Mouse (Mus musculus): ENCODE results near the gene Pafah1b2. TPM values are rescaled to one million over a fixed set of nuclear protein-coding genes. Genes with fewer than 3 reads are reported as not detected.

Pafah1b2 gene
- polyA plus RNA-seq, 1 experiment from 2014 or later = 314 TPM

GRCm38 (mm10) chr9:45943628-45944505, 68.6 kb downstream of the Pafah1b2 start:
- Histone ChIP-seq H3K27me3 (replicated peaks; ENCODE audit: control insufficient read depth, insufficient read depth, low read length) (no peaks in the 10 kb centered on the region), H3K4me1 (ENCODE audit: control insufficient read depth, insufficient read depth, low read length) (no peaks in the 10 kb centered on the region), H3K36me3 (ENCODE audit: control insufficient read depth, insufficient read depth, low read length) (peaks cover 78% of the 10 kb centered on the region), H3K9ac (ENCODE audit: low read length) (no peak overlapping the region), H3K4me3 (ENCODE audit: low read depth, low read length) (no peak overlapping the region), H3K27ac (ENCODE audit: low read depth, low read length) (no peak overlapping the region), H3K4me2 (ENCODE audit: low read length) (no peak overlapping the region), H3K9me3 (replicated peaks; ENCODE audit: control insufficient read depth, low read length) (no peaks in the 10 kb centered on the region)
- ATAC-seq (no peak), DNase-seq (ENCODE audit: low spot score) (no peak)
- WGBS = 92% methylated on average over 8 of the region's 8 CpGs

DNA sequence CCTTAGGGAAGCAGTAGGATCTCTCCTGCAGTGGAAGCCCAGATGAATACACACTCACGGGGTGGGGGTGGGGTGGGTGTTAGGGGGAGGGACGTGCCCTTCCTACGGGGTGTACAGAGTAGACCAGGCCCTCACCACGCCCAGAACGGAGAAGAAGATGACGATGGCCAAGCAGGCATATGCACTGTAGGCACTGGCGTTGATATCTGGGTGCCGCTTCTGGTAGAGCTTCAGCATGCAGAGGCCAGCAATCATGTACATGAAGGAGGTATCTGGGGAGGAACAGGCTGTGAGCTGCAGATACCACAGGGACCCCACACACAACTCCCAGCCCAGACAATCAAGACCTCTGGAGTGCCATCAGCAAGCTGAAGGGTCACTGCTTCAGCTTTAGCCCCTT, 69.6 kb downstream of the Pafah1b2 start:
- Histone ChIP-seq H3K4me2 (ENCODE audit: low read length) (no peak overlapping the region), H3K4me3 (ENCODE audit: low read depth, low read length) (no peak overlapping the region), H3K9me3 (replicated peaks; ENCODE audit: control insufficient read depth, low read length) (no peaks in the 10 kb centered on the region), H3K27ac (ENCODE audit: low read depth, low read length) (no peak overlapping the region), H3K4me1 (ENCODE audit: control insufficient read depth, insufficient read depth, low read length) (no peaks in the 10 kb centered on the region), H3K27me3 (replicated peaks; ENCODE audit: control insufficient read depth, insufficient read depth, low read length) (no peaks in the 10 kb centered on the region), H3K36me3 (ENCODE audit: control insufficient read depth, insufficient read depth, low read length) (peaks cover 81% of the 10 kb centered on the region), H3K9ac (ENCODE audit: low read length) (no peak overlapping the region)
- ATAC-seq (no peak), DNase-seq (ENCODE audit: low spot score) (no peak)
- 91% methylated on average over 8 of the region's 8 CpGs for WGBS

DNA sequence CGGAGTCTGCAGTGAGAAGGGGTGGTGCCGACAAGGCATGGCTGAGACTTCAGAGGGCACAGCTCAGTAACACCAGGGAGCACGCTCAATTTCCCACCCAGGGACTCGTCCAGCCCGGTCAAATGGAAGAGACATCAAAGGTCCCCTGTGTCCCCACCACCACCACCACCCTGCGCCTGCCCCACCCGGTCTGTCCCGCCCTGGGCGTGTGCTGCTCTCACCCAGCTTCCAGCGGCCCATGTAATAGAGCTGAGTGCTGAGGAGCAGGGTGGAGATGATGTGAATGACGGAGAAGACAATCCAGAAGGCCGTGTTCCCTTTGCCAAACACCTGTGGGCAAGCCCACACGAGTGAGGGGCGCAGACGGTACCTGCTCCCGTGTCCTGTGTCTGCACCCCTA, 70.0 kb downstream of the Pafah1b2 start:
- WGBS = 94% methylated on average over 16 of the region's 16 CpGs
- H3K27ac ChIP-seq (ENCODE audit: low read depth, low read length) = no peak overlapping the region
- H3K9ac ChIP-seq (ENCODE audit: low read length) = no peak overlapping the region
- H3K9me3 ChIP-seq (replicated peaks; ENCODE audit: control insufficient read depth, low read length) = no peaks in the 10 kb centered on the region
- H3K4me2 ChIP-seq (ENCODE audit: low read length) = no peak overlapping the region
- no peaks in the 10 kb centered on the region for H3K27me3 ChIP-seq (replicated peaks; ENCODE audit: control insufficient read depth, insufficient read depth, low read length)
- no peak overlapping the region for H3K4me3 ChIP-seq (ENCODE audit: low read depth, low read length)
- H3K4me1 ChIP-seq (ENCODE audit: control insufficient read depth, insufficient read depth, low read length) = no peaks in the 10 kb centered on the region
- ATAC-seq (no peak), DNase-seq (ENCODE audit: low spot score) (no peak)
- peaks cover 81% of the 10 kb centered on the region for H3K36me3 ChIP-seq (ENCODE audit: control insufficient read depth, insufficient read depth, low read length)

- Histone ChIP-seq H3K36me3 (ENCODE audit: control insufficient read depth, insufficient read depth, low read length) (peaks cover 73% of the 10 kb centered on the region), H3K4me1 (ENCODE audit: control insufficient read depth, insufficient read depth, low read length) (no peaks in the 10 kb centered on the region), H3K4me3 (ENCODE audit: low read depth, low read length) (no peak overlapping the region), H3K9me3 (replicated peaks; ENCODE audit: control insufficient read depth, low read length) (no peaks in the 10 kb centered on the region), H3K27me3 (replicated peaks; ENCODE audit: control insufficient read depth, insufficient read depth, low read length) (no peaks in the 10 kb centered on the region), H3K27ac (ENCODE audit: low read depth, low read length) (no peak overlapping the region), H3K4me2 (ENCODE audit: low read length) (no peak overlapping the region), H3K9ac (ENCODE audit: low read length) (no peak overlapping the region)
- 54% methylated on average over 18 of the region's 18 CpGs for WGBS
- ATAC-seq (no peak), DNase-seq (ENCODE audit: low spot score) (no peak)
Measured at GRCm38 (mm10) chr9:45941329-45941888, 71.1 kb downstream of the Pafah1b2 start.

- H3K36me3 ChIP-seq (ENCODE audit: control insufficient read depth, insufficient read depth, low read length) = peaks cover 56% of the 10 kb centered on the region
- no peak for DNase-seq (ENCODE audit: low spot score)
- H3K9me3 ChIP-seq (replicated peaks; ENCODE audit: control insufficient read depth, low read length) = no peaks in the 10 kb centered on the region
- H3K27ac ChIP-seq (ENCODE audit: low read depth, low read length) = no peak overlapping the region
- ATAC-seq = no peak
- H3K9ac ChIP-seq (ENCODE audit: low read length) = no peak overlapping the region
- no peak overlapping the region for H3K4me3 ChIP-seq (ENCODE audit: low read depth, low read length)
- H3K4me2 ChIP-seq (ENCODE audit: low read length) = no peak overlapping the region
- 93% methylated on average over 6 of the region's 6 CpGs for WGBS
- H3K27me3 ChIP-seq (replicated peaks; ENCODE audit: control insufficient read depth, insufficient read depth, low read length) = no peaks in the 10 kb centered on the region
- H3K4me1 ChIP-seq (ENCODE audit: control insufficient read depth, insufficient read depth, low read length) = no peaks in the 10 kb centered on the region; the same call in 1 of the 2 replicates
Measured at GRCm38 (mm10) chr9:45939794-45940193, 72.7 kb downstream of the Pafah1b2 start.

DNA sequence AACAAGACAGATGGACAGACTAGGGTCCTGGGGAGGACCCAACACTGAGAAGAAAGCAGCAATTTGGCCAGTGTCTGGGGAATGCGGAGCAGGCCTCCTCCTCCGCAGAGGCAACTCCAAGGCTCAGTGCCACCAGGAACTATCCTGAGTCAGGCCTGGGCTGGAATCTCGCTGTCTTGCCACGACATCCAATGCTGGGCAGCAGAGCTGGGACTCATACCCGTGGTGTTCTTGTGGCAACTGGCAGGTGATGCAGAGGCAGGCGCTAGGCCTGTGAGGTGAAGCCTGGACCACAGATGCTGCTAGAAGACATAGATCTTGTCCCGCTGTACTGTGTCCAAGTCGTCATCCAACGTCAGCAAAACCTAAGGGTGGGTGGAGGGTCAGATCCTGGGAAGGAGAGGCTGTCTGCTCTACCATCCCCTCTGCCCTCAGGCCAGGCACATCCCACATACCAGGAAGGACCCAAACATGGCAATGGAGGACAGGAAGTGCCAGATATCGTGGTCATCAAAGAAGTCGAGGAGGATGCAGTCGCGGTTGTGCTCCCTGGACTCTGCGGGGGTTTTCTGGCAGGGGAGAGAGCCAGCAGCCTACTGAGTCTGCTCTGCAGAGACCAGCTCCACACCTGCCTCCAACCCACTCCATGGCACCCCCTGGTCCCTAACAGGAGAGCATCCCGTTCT, 73.4 kb downstream of the Pafah1b2 start:
- H3K4me2 ChIP-seq (ENCODE audit: low read length) = no peak overlapping the region
- H3K27ac ChIP-seq (ENCODE audit: low read depth, low read length) = no peak overlapping the region
- no peak overlapping the region for H3K9ac ChIP-seq (ENCODE audit: low read length)
- no peaks in the 10 kb centered on the region; the same call in 1 of the 2 replicates for H3K4me1 ChIP-seq (ENCODE audit: control insufficient read depth, insufficient read depth, low read length)
- no peaks in the 10 kb centered on the region for H3K9me3 ChIP-seq (replicated peaks; ENCODE audit: control insufficient read depth, low read length)
- H3K27me3 ChIP-seq (replicated peaks; ENCODE audit: control insufficient read depth, insufficient read depth, low read length) = no peaks in the 10 kb centered on the region
- no peak overlapping the region for H3K4me3 ChIP-seq (ENCODE audit: low read depth, low read length)
- 91% methylated on average over 15 of the region's 15 CpGs for WGBS
- DNase-seq (ENCODE audit: low spot score) (no peak), ATAC-seq (no peak)
- H3K36me3 ChIP-seq (ENCODE audit: control insufficient read depth, insufficient read depth, low read length) = peaks cover 49% of the 10 kb centered on the region

GRCm38 (mm10) chr9:45938088-45938487, 74.4 kb downstream of the Pafah1b2 start:
- no peak overlapping the region for H3K4me2 ChIP-seq (ENCODE audit: low read length)
- DNase-seq (ENCODE audit: low spot score) (no peak), ATAC-seq (no peak)
- H3K4me1 ChIP-seq (ENCODE audit: control insufficient read depth, insufficient read depth, low read length) = no peaks in the 10 kb centered on the region; the same call in 1 of the 2 replicates
- no peaks in the 10 kb centered on the region for H3K9me3 ChIP-seq (replicated peaks; ENCODE audit: control insufficient read depth, low read length)
- H3K27me3 ChIP-seq (replicated peaks; ENCODE audit: control insufficient read depth, insufficient read depth, low read length) = no peaks in the 10 kb centered on the region
- H3K36me3 ChIP-seq (ENCODE audit: control insufficient read depth, insufficient read depth, low read length) = peaks cover 41% of the 10 kb centered on the region
- no peak overlapping the region for H3K4me3 ChIP-seq (ENCODE audit: low read depth, low read length)
- no peak overlapping the region for H3K27ac ChIP-seq (ENCODE audit: low read depth, low read length)
- H3K9ac ChIP-seq (ENCODE audit: low read length) = no peak overlapping the region
- WGBS = 92% methylated on average over 8 of the region's 8 CpGs

DNA sequence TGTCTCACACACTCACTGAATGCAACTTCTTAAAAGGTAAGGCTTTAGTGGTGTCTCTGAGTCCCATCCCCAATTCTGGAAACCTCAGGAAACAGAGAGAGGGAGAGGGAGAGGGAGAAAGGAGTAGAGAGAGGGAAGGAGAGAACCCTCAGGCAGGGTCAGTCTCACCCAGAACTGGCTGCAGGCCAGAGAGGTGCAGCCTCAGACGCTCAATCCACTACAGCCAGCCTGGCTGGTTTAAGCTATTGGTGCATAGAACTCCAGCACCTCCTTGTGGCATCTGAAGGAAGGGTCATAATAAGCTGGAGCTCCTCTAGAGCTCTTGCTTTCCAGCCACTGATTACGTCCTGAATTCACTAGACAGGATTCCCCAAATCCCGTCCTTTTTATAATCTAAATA, 75.6 kb downstream of the Pafah1b2 start:
- Histone ChIP-seq H3K9ac (ENCODE audit: low read length) (no peak overlapping the region), H3K36me3 (ENCODE audit: control insufficient read depth, insufficient read depth, low read length) (peaks cover 32% of the 10 kb centered on the region), H3K27ac (ENCODE audit: low read depth, low read length) (no peak overlapping the region), H3K4me3 (ENCODE audit: low read depth, low read length) (no peak overlapping the region), H3K27me3 (replicated peaks; ENCODE audit: control insufficient read depth, insufficient read depth, low read length) (no peaks in the 10 kb centered on the region), H3K4me1 (ENCODE audit: control insufficient read depth, insufficient read depth, low read length) (no peaks in the 10 kb centered on the region; the same call in 1 of the 2 replicates), H3K9me3 (replicated peaks; ENCODE audit: control insufficient read depth, low read length) (no peaks in the 10 kb centered on the region), H3K4me2 (ENCODE audit: low read length) (no peak overlapping the region)
- DNase-seq (ENCODE audit: low spot score) = peak; percentile 78
- 14% methylated on average over 3 of the region's 3 CpGs for WGBS
- ATAC-seq = peak; percentile 68

Data from forebrain, embryonic 14.5 days (tissue).